Mouse (Mus musculus) layer of hippocampus, adult 9-10 months (tissue): ENCODE measurements around the gene Ankrd33b.

Source experiments
- DNase-seq: peaks from one replicate; pipeline ENCODE4 v3.0.0; 2022; ENCODE audit warnings: low spot score

Ankrd33b gene

DNA sequence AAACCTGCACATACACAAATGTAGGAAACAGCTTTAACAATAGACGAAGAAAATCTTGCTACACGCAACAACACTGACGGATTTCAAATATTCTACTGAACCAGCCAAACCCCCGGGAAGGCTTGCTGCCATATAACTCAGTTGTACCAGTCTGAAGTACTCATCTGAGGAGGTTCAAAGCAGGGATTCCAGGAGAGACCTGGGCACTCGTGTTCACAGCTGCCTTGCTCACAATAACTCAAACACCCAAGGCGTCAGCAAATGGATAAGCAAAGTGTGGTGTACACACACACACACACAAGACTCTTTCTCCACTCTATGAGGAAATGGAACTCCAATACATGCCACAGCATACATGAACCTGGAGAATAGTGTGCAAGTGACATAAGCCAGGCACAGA lies 29.5 kb downstream of the Ankrd33b start:
- DNase-seq, result no peak

GRCm38 (mm10) chr15:31337192-31337741 lies 30.3 kb downstream of the Ankrd33b start:
- DNase-seq, result peak; percentile 79

DNA sequence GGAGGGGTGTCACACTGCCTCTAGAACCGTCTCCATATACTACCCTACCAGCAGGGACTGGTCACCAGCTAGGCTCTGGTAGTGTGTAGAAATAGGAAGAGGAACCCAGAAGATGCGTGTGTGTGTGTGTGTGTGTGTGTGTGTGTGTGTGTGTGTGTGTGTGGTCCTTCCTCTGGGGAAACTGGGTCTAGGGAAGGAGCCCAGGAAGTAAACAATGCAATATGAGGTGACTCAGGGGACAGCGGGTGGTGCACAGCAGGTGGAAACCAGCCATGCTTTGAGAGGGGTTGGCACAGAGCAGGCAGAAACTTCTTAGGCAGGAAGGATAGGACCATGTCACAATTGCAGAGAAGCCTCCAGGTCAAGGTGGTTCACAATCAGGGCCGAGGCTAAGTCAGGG lies 30.8 kb downstream of the Ankrd33b start:
- no peak for DNase-seq

DNA sequence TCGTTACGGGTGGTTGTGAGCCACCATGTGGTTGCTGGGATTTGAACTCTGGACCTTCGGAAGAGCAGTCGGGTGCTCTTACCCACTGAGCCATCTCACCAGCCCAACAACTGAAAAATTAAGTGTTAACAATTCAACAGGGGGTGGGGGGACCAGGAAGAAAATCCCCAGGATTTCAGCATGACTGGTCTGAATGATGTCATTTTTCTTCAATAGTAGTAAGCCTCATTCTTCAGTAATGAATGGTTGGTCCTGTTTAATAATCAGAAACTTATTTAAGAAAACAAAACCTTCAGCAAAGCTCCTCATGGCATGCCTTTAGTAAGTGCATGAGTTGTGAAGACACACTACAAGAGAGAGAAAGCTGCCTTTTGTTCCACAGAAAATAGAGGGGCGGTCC lies 32.7 kb downstream of the Ankrd33b start:
- DNase-seq, result no peak

GRCm38 (mm10) chr15:31332541-31333163 lies 34.9 kb downstream of the Ankrd33b start:
- no peak for DNase-seq

DNA sequence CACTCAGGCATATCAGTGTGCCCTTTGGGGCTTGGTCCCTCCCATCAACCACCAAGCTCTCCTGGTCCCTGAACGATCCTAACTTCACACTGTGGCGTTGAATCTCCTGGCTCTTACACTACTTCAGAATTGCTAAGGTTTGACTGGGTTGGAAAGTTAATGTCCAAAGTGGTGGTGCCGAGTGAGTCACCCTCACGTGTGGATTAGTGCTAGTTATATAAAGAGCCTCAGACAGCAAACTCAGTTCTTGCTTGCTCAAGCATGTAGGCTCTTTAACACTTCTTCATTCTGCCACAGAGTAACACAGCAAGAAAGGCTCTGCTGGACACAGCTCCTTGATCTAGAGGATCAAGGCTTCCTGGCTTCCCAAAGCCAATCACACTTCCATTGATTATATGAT lies 35.8 kb downstream of the Ankrd33b start:
- DNase-seq, result no peak

DNA sequence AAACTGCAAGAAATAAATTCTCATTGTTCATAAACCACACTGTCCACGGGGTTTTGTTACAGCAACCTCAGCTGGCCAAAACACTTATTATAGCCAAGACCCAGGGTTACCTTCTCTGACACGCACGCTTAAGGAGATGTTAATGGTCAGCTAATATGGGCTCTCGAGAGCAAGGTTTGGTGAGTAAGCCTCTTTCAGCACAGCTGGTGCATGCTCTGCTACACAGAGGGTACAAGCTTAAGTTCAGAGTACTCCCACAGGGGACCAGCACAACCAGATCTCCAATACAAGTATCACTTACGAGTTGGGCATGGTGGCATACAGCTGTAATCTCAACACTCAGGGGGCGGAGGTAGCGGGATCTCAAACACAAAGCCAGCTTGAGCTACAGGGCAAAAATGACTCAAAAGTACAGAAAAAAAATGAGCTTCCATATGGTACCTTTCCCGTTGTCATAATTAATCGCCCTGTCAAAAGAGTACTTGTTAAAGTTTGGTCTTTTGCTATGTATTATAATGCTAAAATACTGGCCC lies 39.4 kb downstream of the Ankrd33b start:
- DNase-seq, result no peak

DNA sequence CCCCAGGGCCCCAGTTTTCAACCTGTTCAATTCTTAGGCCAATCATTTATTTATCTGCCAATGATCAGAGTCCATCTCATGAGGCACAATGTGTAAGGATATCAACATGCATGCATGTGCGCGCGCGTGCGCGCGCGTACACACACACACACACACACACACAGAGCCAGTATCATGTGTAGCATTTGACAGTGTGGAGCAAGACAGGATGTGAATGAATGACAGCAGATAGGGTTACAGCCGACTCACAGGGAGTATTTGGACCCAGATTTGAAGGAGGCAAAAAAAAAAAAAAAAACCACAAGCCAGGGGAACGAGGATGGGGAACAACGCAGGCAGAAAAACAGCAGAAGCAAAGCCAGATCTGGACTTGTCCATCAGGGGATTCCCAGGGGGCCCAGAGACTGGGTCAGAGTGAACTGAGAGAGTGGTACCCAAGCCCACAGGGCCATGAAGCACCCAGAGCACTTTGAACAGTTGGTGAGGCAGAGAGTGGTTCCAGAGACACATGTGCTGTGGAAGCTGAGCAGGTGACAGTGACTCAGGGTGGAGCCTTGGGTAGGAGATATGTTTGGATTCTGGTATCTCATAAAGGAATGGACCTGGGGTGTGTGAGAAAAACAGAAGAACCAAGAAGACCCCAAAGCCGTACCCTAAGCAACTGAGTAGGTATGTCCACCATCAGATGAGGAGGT lies 41.7 kb downstream of the Ankrd33b start:
- DNase-seq, result no peak

GRCm38 (mm10) chr15:31324551-31324950 lies 43.0 kb downstream of the Ankrd33b start:
- no peak for DNase-seq

- no peak for DNase-seq
Observed at GRCm38 (mm10) chr15:31323684-31324083, 43.8 kb downstream of the Ankrd33b start.

DNA sequence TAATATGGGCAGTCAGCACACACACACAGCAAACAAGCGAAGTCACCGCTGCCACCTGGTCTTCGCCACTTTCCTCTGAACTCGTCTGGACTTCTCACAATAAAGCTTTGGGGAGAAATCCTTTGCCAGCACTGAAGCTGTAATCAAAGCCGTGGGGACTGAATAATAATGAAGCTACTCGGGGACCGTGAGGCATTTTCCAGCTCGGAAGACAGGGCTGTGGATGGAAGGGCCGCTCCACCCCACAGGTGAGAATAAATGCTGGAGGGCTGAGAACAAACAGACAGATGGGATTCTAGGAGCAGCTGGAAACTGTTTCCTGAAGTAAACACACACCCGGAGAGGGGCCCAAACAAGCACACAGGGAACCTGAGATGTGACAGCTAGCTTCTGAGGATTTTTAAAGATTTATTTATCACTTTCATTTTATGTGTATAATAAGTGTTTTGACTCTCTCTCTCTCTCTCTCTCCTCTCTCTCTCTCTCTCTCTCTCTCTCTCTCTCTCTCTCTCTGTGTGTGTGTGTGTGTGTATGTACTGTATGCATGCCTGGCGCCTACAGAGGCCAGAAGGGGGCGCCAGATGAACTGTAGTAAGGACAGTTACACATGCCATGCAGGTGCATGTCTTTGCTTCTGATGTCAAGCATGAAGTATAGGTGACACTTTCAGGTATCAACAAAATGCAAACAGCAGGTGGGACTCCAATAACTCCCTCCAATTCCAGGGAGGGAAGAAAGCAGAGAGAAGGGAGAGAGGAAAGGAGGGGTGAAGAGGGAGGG lies 46.7 kb downstream of the Ankrd33b start:
- no peak for DNase-seq

DNA sequence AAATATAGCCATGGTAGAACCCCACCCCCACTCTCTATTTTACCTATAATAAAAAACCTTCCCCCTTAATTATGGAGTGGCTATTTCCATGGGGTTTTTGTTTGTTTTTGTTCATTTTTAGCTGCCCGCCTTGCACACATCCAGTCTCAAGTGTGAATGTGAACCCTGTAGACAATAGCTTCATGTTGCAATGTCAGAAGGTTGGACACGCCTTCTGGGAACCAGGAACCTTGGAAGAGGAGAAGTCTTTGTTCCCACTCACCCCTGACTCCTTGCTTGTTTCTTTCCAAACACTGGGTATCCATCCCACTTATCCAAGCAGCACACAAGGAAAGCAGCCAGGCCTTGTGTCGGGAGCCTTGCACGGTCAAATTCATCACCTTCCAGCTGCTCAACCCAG lies 48.5 kb downstream of the Ankrd33b start:
- DNase-seq, result no peak

GRCm38 (mm10) chr15:31318158-31318955 lies 49.2 kb downstream of the Ankrd33b start:
- DNase-seq, result no peak

DNA sequence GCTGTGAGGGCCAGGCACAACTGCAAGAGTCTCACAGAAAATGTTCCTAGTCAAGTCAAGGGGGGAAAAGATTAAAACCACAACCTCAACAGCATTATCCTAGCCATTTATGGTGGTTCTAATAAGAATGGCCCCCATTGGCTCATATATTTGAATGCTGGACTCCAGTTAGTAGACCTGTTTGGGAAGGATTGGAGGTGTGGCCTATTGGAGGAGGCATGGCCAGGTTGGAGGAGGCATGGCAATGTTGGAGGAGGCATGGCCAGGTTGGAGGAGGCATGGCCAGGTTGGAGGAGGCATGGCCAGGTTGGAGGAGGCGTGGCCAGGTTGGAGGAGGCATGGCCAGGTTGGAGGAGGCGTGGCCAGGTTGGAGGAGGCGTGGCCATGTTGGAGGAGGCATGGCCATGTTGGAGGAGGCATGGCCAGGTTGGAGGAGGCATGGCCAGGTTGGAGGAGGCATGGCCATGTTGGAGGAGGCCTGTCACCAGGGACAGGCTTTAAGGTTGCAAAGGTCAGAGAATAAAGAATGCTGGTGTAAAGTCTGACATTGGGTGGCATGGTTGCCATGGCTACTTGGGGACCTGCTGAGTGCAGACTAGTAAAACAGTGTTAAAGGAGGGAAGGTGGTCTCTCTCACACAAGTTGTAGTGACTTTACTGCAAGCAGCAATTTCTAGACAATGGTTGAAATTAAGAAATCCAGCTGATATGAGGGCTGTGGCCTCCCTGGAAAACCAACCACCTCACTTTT lies 50.3 kb downstream of the Ankrd33b start:
- DNase-seq, result no peak

DNA sequence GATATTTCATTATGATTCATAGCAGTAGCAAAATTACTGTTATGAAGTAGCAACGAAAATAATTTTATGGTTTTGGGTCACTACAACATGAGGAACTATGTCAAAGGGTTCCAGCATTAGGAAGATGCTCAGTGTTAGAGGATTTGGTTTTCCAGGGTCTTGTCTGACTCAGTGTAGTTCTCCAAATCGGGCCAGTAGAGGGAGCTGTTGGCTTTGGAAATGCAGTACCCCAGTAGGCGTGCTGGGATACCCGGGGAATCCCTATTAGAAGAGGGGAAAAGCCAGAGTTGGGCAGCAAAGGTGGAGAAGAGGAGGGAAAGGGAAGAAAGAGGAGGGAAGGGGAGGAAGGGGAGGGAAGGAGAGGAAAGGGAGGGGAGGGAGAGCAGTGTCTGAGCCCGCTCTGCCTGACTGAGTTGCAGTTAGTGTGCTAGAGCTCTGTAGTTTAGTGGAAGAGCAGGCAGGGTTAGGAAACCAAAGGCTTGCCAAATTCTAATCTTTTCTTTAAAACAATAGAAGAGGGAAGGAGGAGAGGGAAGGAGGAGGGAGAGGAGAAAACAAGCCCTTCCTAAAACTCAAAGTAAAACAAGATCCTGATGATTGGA lies 51.8 kb downstream of the Ankrd33b start:
- DNase-seq, result peak; percentile 80

DNA sequence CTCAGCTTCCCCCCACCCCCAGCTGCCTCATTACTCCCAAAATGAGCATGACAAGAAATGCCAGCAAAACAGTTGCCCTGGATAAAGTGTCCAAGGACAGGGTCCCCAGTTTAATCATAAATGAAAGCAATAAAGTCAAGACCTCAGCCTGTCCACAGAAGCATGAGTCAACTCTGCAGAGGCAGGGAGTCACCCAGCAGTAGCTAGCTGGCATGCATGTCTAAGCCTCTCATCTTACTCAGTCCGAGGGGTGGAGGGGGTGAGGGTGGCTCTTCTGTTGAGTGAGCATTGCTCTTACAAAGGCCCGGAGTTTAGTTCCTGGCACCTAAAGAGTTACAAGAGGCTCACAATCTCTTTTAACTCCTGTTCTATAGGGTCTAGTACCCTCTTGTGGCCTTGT lies 55.5 kb downstream of the Ankrd33b start:
- DNase-seq, result no peak

DNA sequence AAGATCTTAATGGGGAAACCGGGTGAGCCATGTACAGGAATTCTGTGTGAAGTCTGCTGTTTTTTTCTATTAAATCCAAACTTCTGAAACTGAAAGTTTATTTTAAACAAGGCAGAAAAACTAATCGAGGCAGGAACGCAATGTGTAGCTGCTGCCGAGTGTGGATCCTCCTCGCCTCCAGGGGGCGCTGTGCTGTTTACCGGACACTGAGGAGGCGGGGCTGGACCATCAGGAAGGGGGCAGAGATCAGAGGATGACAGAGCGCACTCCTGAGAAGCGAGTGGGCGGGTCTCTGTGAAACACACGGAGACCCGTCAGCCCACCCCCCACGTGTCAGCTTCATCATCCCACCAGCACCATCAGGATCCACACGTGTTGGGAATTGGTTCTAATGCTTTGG lies 58.0 kb downstream of the Ankrd33b start:
- DNase-seq, result no peak

- DNase-seq, result no peak
Observed at GRCm38 (mm10) chr15:31306726-31307125, 60.8 kb downstream of the Ankrd33b start.

- DNase-seq, result no peak
Observed at GRCm38 (mm10) chr15:31305181-31305580, 62.3 kb downstream of the Ankrd33b start.

DNA sequence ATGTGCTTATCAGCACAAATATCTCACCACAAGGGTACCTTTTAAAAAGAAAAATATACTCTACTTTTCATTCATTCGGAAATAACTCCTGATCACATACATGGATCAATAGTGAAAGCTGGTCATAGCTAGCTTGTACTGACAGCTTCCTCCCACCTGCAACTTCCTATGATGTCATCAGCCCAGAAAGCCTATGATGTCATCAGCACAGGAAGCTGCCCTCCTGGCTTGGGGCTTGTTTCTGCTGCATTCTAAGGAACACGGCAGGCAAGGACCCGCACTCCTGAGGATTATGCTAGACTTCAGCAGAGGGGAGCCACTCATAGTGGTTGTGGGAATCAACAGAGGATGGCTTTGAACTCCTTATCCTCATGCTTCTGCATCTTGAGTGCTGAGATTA lies 63.2 kb downstream of the Ankrd33b start:
- DNase-seq, result no peak
